Mouse (Mus musculus): ENCODE data around the gene Smagp.

DNA sequence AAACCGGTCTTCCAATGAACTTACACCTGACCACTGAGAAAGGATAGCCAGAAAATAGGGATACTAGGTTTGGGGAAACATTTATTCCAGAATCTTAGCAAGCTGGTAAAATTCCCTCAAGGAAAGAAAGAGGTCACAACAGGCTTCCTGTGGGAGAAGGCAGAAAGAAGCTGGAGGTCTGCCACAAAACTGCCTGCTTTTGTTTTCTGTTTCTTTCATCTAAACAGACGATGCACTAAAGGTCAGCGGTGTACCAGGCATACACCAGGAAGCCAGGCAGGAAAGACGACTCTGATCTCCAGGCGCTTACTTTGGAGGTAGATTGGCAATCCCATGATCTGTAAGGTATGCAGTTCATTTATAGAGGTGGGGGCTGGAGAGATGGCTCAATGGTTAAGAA lies 34.1 kb upstream of the Smagp start:
- TF ChIP-seq CTCF (IDR thresholded peaks at IDR 0.05; ENCODE audit: low read depth): no peak
- TF ChIP-seq EP300 (optimal IDR thresholded peaks at IDR 0.05): no peak

All from stomach, postnatal 0 days (tissue).